Mouse (Mus musculus) pancreas, adult 10 weeks (tissue): Measurements from ENCODE around the gene Olfr557. TPM values are rescaled to one million over a fixed set of nuclear protein-coding genes. Genes with fewer than 3 reads are reported as not detected.

Source experiments
- polyA plus RNA-seq: library from polyadenylated mRNA; stranded (reverse); fragments of 350-450 nt; fragmentation: Illumina TruSeq; extraction: RNeasy Lipid Tissue Mini Kit (QIAGEN cat#74804); gene quantifications from one replicate; pipeline ENCODE4 v1.2.3, GENCODE M21; 2015; ENCODE audit warnings: low read depth, low replicate concordance; ENCODE audit not compliant: insufficient read depth

Gene Olfr557
- polyA plus RNA-seq: not detected

GRCm38 (mm10) chr7:102695358-102696125, at the start of gene Olfr557:
Gene Olfr557 (plus strand): TSS chr7:102695910.

DNA sequence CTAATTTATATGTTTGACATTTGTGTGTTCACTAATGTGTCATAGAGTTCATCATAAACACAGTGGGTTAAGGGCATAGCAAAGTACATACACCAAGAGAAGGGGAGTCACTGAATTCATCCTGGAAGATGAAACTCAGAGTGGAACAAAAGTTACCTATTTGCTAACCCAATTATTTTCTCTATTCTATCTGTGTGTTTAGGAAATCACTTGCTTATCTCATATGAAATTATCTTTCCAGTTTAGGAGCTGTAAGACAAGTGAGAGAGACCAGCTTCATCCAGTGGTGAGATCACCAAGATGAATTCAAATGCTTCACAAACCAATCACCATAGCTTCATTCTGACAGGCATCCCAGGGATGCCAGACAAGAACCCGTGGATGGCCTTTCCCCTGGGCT, 37.2 kb upstream of the Olfr557 start, which contains the start of gene Olfr555:
TSS of gene Olfr555 (plus strand) at position 301 of the 400 bp plus-strand sequence.

GRCm38 (mm10) chr7:102664599-102664998, 31.1 kb upstream of the Olfr557 start, which contains the start of gene Olfr556:
Gene Olfr556 (plus strand): TSS chr7:102664899.

DNA sequence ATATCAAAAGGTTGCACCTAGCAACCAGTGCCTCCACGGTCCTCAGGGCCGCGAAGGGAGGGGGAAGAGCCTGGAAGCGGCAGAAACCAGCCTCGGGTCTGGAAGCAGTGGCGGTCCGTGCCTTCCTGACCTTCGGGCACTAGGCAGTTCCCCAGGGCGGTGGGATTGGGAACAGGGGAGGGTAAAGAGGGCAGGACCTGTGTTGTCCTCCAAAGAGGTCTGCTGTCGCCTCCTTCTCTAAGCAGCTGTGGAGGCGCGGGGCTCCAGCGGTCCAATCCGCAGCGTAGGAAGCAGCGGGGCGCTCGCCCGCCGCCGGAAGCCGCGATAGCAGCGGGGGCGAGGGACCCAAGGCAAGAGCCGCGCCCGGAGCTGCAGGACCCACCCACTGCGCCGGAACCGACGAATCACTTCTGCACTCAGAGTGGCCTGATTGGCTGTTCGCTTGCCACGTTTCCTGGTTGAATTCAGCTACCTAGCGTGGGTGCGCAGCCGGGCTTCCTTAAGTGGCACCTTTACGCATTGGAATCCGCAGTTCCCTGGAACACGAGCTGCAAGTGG, 8.7 kb upstream of the Olfr557 start, which contains the start of gene Trim68:
TSS of gene Trim68 (minus strand) at position 384 of the 558 bp plus-strand sequence.

GRCm38 (mm10) chr7:102701915-102702314, 6.2 kb downstream of the Olfr557 start, which contains the start of gene Olfr558:
Gene Olfr558 (plus strand): TSS chr7:102702215.

DNA sequence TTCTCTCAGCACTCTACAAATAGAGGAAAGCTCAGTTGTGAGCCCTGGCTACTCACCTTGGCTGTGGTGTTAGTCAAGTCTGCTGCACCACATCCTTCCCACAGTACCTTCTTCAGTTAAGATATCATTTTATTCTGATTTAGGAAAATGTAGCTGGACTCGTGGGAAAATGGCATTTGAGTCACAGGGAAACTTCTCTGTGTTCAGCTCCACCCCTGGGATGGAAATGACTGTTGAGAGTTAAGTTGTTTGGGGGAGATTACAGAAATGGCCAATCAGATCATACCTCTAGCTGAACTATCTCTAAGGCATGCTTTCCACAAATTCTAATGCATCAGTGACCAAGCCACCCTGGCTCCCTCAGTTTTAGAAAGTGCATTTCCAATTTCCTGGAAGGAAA, 23.3 kb downstream of the Olfr557 start, which contains the start of gene Olfr33:
TSS of gene Olfr33 (minus strand) at position 101 of the 400 bp plus-strand sequence.

GRCm38 (mm10) chr7:102727391-102727790, 31.7 kb downstream of the Olfr557 start, which contains the start of gene Olfr559:
Gene Olfr559 (minus strand): TSS chr7:102727491.

Other genes starting within 250 kb of the Olfr557 start
- not detected for gene Olfr543, start 214.2 kb upstream of the Olfr557 start, polyA plus RNA-seq
- gene Olfr544, start 207.6 kb upstream of the Olfr557 start, polyA plus RNA-seq: not detected
- not detected for gene Olfr545, start 196.3 kb upstream of the Olfr557 start, polyA plus RNA-seq
- not detected for gene Olfr547, start 161.2 kb upstream of the Olfr557 start, polyA plus RNA-seq
- not detected for gene Olfr548-ps1, start 155.0 kb upstream of the Olfr557 start, polyA plus RNA-seq
- gene Olfr549, start 146.0 kb upstream of the Olfr557 start, polyA plus RNA-seq: not detected
- gene Trim21, start 130.4 kb upstream of the Olfr557 start, polyA plus RNA-seq: 3.7 TPM
- gene Olfr550, start 124.5 kb upstream of the Olfr557 start, polyA plus RNA-seq: not detected
- gene Olfr551, start 104.0 kb upstream of the Olfr557 start, polyA plus RNA-seq: not detected
- gene Olfr552, start 98.1 kb upstream of the Olfr557 start, polyA plus RNA-seq: not detected
- not detected for gene Olfr553, start 77.7 kb upstream of the Olfr557 start, polyA plus RNA-seq
- gene Olfr554, start 57.5 kb upstream of the Olfr557 start, polyA plus RNA-seq: not detected
- not detected for gene Olfr555, start 37.1 kb upstream of the Olfr557 start, polyA plus RNA-seq
- not detected for gene Olfr556, start 31.0 kb upstream of the Olfr557 start, polyA plus RNA-seq
- 4.4 TPM for gene Trim68, start 8.6 kb upstream of the Olfr557 start, polyA plus RNA-seq
- 0.44 TPM for gene Olfr558, start 6.3 kb downstream of the Olfr557 start, polyA plus RNA-seq
- gene Olfr33, start 23.2 kb downstream of the Olfr557 start, polyA plus RNA-seq: not detected
- gene Olfr559, start 31.6 kb downstream of the Olfr557 start, polyA plus RNA-seq: not detected
- not detected for gene Olfr560, start 63.5 kb downstream of the Olfr557 start, polyA plus RNA-seq
- 2.1 TPM for gene Olfr78, start 63.6 kb downstream of the Olfr557 start, polyA plus RNA-seq
- gene Olfr561, start 75.3 kb downstream of the Olfr557 start, polyA plus RNA-seq: not detected
- not detected for gene Olfr564, start 107.6 kb downstream of the Olfr557 start, polyA plus RNA-seq
- gene Olfr566, start 162.9 kb downstream of the Olfr557 start, polyA plus RNA-seq: not detected
- gene Olfr568, start 181.2 kb downstream of the Olfr557 start, polyA plus RNA-seq: not detected
- gene Olfr569, start 195.0 kb downstream of the Olfr557 start, polyA plus RNA-seq: not detected
- gene Olfr570, start 198.7 kb downstream of the Olfr557 start, polyA plus RNA-seq: not detected
- gene Olfr571, start 221.6 kb downstream of the Olfr557 start, polyA plus RNA-seq: not detected
- not detected for gene Olfr572, start 228.5 kb downstream of the Olfr557 start, polyA plus RNA-seq
- gene Olfr573-ps1, start 246.7 kb downstream of the Olfr557 start, polyA plus RNA-seq: not detected